Mouse (Mus musculus) embryo, embryonic 9.5 days (tissue): ENCODE data around the gene Malrd1.

Source experiments
- DNase-seq: peaks from one replicate; pipeline ENCODE4 v3.0.0-alpha.2; 2017; ENCODE audit errors: extremely low spot score

Gene Malrd1

GRCm38 (mm10) chr2:16029752-16030151 lies 503.5 kb downstream of the Malrd1 start:
- DNase-seq = peak; percentile 2

- DNase-seq = no peak
These were observed 505.3 kb downstream of the Malrd1 start for GRCm38 (mm10) chr2:16031559-16031958.

- DNase-seq = no peak
These were observed 506.5 kb downstream of the Malrd1 start for GRCm38 (mm10) chr2:16032804-16033203.

GRCm38 (mm10) chr2:16110696-16111095 lies 584.4 kb downstream of the Malrd1 start:
- DNase-seq = no peak

GRCm38 (mm10) chr2:16113333-16113732 lies 587.1 kb downstream of the Malrd1 start:
- DNase-seq = no peak

- DNase-seq = no peak
These were observed 621.7 kb downstream of the Malrd1 start for GRCm38 (mm10) chr2:16147999-16148398.

- no peak for DNase-seq
These were observed 626.3 kb downstream of the Malrd1 start for GRCm38 (mm10) chr2:16152623-16153022.

GRCm38 (mm10) chr2:16163246-16163989 lies 637.1 kb downstream of the Malrd1 start:
- no peak for DNase-seq

- no peak for DNase-seq
These were observed 642.3 kb downstream of the Malrd1 start for GRCm38 (mm10) chr2:16168611-16169010.

GRCm38 (mm10) chr2:16172086-16172485 lies 645.8 kb downstream of the Malrd1 start:
- no peak for DNase-seq

GRCm38 (mm10) chr2:16173355-16173754 lies 647.1 kb downstream of the Malrd1 start:
- peak; percentile 9 for DNase-seq

GRCm38 (mm10) chr2:16182140-16182539 lies 655.9 kb downstream of the Malrd1 start:
- DNase-seq = no peak

- no peak for DNase-seq
These were observed 656.9 kb downstream of the Malrd1 start for GRCm38 (mm10) chr2:16183158-16183557.

GRCm38 (mm10) chr2:16210016-16210415 lies 683.7 kb downstream of the Malrd1 start:
- DNase-seq = no peak

- DNase-seq = no peak
These were observed 686.5 kb downstream of the Malrd1 start for GRCm38 (mm10) chr2:16212752-16213151.

- no peak for DNase-seq
These were observed 687.8 kb downstream of the Malrd1 start for GRCm38 (mm10) chr2:16214111-16214510.

- no peak for DNase-seq
These were observed 702.0 kb downstream of the Malrd1 start for GRCm38 (mm10) chr2:16228187-16228832.

GRCm38 (mm10) chr2:16240861-16241260 lies 714.6 kb downstream of the Malrd1 start:
- no peak for DNase-seq

GRCm38 (mm10) chr2:16243097-16243496 lies 716.8 kb downstream of the Malrd1 start:
- no peak for DNase-seq

GRCm38 (mm10) chr2:16248861-16249260 lies 722.6 kb downstream of the Malrd1 start:
- no peak for DNase-seq

- DNase-seq = no peak
These were observed 726.0 kb downstream of the Malrd1 start for GRCm38 (mm10) chr2:16252274-16252673.
